9 mouse cellular contexts compared by ENCODE assay signal in genomic region chr9:98955103-98955715, GRCm38 (mm10). TPM values are rescaled to one million over a fixed set of nuclear protein-coding genes. Genes with fewer than 3 reads are reported as not detected.
DNase-seq lines count a peak whose midpoint lies in the region; ATAC-seq and TF ChIP-seq lines count a peak whose summit lies in the region.
"Had no signal": no experiment of that assay in that cellular context is flagged by ENCODE, and none has a peak within 500 bp of the region (broad histone marks: within the 10 kb centered on the region; RNA-seq: fewer than 3 reads in every experiment).

TSS of gene Foxl2 (plus strand) at chr9:98955288.

- TF ChIP-seq CTCF in spleen, adult 2 months (IDR thresholded peaks at IDR 0.05; ENCODE audit: extremely low read depth, insufficient read depth, insufficient read length, insufficient replicate concordance), result no peak

- H3K36me3 ChIP-seq in spleen, adult 2 months (ENCODE audit: control insufficient read depth, insufficient read depth, low read length), result no peaks in the 10 kb centered on the region
- H3K36me3 ChIP-seq in hindbrain, embryonic 13.5 days, result no peaks in the 10 kb centered on the region
- no peaks in the 10 kb centered on the region for H3K36me3 ChIP-seq in midbrain, embryonic 11.5 days (ENCODE audit: control insufficient read depth, insufficient read depth, low read length)

- peaks cover 50% of the 10 kb centered on the region for H3K27me3 ChIP-seq in spleen, adult 2 months (ENCODE audit: control insufficient read depth, insufficient read depth, low read length)
- H3K27me3 ChIP-seq in hindbrain, embryonic 13.5 days, result peaks cover 94% of the 10 kb centered on the region
- H3K27me3 ChIP-seq in midbrain, embryonic 11.5 days (ENCODE audit: control insufficient read depth, insufficient read depth, low read length), result peaks cover 90% of the 10 kb centered on the region

- H3K4me2 ChIP-seq in hindbrain, embryonic 13.5 days, result peak within 1 kb of the TSS; percentile 57
- H3K4me2 ChIP-seq in midbrain, embryonic 11.5 days, result peak within 1 kb of the TSS; percentile 87

- no peak within 1 kb of the TSS for H3K27ac ChIP-seq in spleen, adult 2 months (ENCODE audit: insufficient read depth, low read length)
- peak within 1 kb of the TSS; percentile 60; the same call in 1 of the 2 replicates for H3K27ac ChIP-seq in hindbrain, embryonic 13.5 days
- H3K27ac ChIP-seq in midbrain, embryonic 11.5 days (ENCODE audit: low read depth, low read length), result no peak within 1 kb of the TSS; the same call in 1 of the 2 replicates

- peak; percentile 37 for ATAC-seq in hindbrain, embryonic 13.5 days (ENCODE audit: low FRiP score)
- ATAC-seq in midbrain, embryonic 11.5 days (ENCODE audit: low FRiP score), result peak; percentile 54
- no peak for ATAC-seq in megakaryocyte progenitor cell, adult 5-6 weeks (replicated peaks; ENCODE audit: poor library complexity)

- WGBS in spleen, adult 2 months, result 2% methylated on average over 56 of the region's 58 CpGs
- 0% methylated on average over 47 of the region's 58 CpGs for WGBS in hindbrain, embryonic 13.5 days
- 1% methylated on average over 57 of the region's 58 CpGs for WGBS in midbrain, embryonic 11.5 days

- TF ChIP-seq POLR2A in spleen, adult 2 months (IDR thresholded peaks at IDR 0.05; ENCODE audit: low read depth, low read length), result no peak

- H3K9ac ChIP-seq in hindbrain, embryonic 13.5 days, result peak within 1 kb of the TSS; percentile 56
- H3K9ac ChIP-seq in midbrain, embryonic 11.5 days (ENCODE audit: low read length), result peak within 1 kb of the TSS; percentile 56

- H3K4me1 ChIP-seq in spleen, adult 2 months (ENCODE audit: control insufficient read depth, insufficient read depth, insufficient read length), result peaks cover 7% of the 10 kb centered on the region; the same call in 1 of the 2 replicates
- H3K4me1 ChIP-seq in hindbrain, embryonic 13.5 days (replicated peaks), result peaks cover 35% of the 10 kb centered on the region
- peaks cover 33% of the 10 kb centered on the region for H3K4me1 ChIP-seq in midbrain, embryonic 11.5 days (ENCODE audit: control insufficient read depth, insufficient read depth, low read length)

- H3K4me3 ChIP-seq in spleen, adult 2 months (ENCODE audit: extremely low read depth, insufficient read depth, insufficient read length), result peak within 1 kb of the TSS; percentile 20
- H3K4me3 ChIP-seq in hindbrain, embryonic 13.5 days, result peak within 1 kb of the TSS; percentile 39
- peak within 1 kb of the TSS; percentile 47 for H3K4me3 ChIP-seq in midbrain, embryonic 11.5 days (ENCODE audit: low read depth, low read length)

- H3K9me3 ChIP-seq in hindbrain, embryonic 13.5 days, result no peaks in the 10 kb centered on the region
- H3K9me3 ChIP-seq in midbrain, embryonic 11.5 days (ENCODE audit: control insufficient read depth, low read length), result no peaks in the 10 kb centered on the region

- DNase-seq in adrenal gland, adult (ENCODE audit: inconsistent age in 2 of 2, low spot score in 1 of 2), result peak; percentile 16 to 64
- no peak for DNase-seq in adrenal gland, postnatal 4 days (ENCODE audit: low spot score in 2 of 2)
- no peak for DNase-seq in spleen, adult 2 months (ENCODE audit: low read depth in 1 of 2, low spot score in 2 of 2)
- DNase-seq in spleen, postnatal 4 days (ENCODE audit: low spot score in 2 of 2), result no peak
- DNase-seq in midbrain, embryonic 11.5 days (ENCODE audit: low spot score, missing footprints), result no peak
- DNase-seq in yolk sac, embryonic 10.5 days (ENCODE audit: low spot score), result peak; percentile 38

RNA-seq across cellular contexts. Expression of gene Foxl2, which starts in this region (rescaled TPM):
- not detected for total RNA-seq in adrenal gland, postnatal 4 days (2021)
- not detected in 2 replicates for polyA plus RNA-seq in spleen, adult 2 months (2012; rRNA removed)
- 0.61 TPM in 2 replicates for polyA plus RNA-seq in hindbrain, embryonic 13.5 days (2015; fragmentation: Nextera tagmentation; extraction: Ambion mirVana)
- 2.2 and 3.6 TPM in 2 replicates for polyA plus RNA-seq in midbrain, embryonic 11.5 days (2014; fragmentation: Nextera tagmentation; extraction: Ambion mirVana)
- total RNA-seq in megakaryocyte progenitor cell, adult 5-6 weeks (2015), result not detected in 2 replicates
- not detected in 2 replicates for total RNA-seq in megakaryocyte progenitor cell, adult 5-6 weeks (2017)
- total RNA-seq: gastrocnemius, postnatal 4 days had no signal

Comparison
In these comparisons a context has a peak if more than half of its experiments do, and no peak if none do; other contexts are left out.
1. DNase-seq: peak in adrenal gland, adult (2 of 2) and yolk sac, embryonic 10.5 days (single experiment); none in adrenal gland, postnatal 4 days (0 of 2), spleen, adult 2 months (0 of 2), spleen, postnatal 4 days (0 of 2) and midbrain, embryonic 11.5 days (single experiment).
2. Peak in ATAC-seq, H3K4me3 ChIP-seq, H3K27ac ChIP-seq, H3K9ac ChIP-seq and H3K4me2 ChIP-seq in hindbrain, embryonic 13.5 days; RNA of the gene not detected or under 1 TPM.
3. Peak in every context shown above with its lines, with median percentiles within 50 percentile points of each other: H3K4me3 ChIP-seq.